Mouse (Mus musculus) heart, embryonic 11.5 days (tissue): ENCODE results near the gene Gm7982. TPM values are rescaled to one million over a fixed set of nuclear protein-coding genes. Genes with fewer than 3 reads are reported as not detected.
"Not testable (repeated sequence)": the region's sequence is repeated elsewhere in the genome, so short reads cannot be mapped to it uniquely, and the experiment has no call there.

Experiments used
- ATAC-seq: fragments of 200-750 bp; cut with Nextera tagmentation; replicated peaks from 2 replicates; pipeline ENCODE4 v1.8.0; 2017; ENCODE audit warnings: moderate library complexity; ENCODE audit not compliant: insufficient number of reproducible peaks, low FRiP score, low TSS enrichment
- H3K27ac ChIP-seq: fragments of 300-500 bp; sonication (generic); 2 replicates; pipeline ENCODE4 v1.5.1; 2014; ENCODE audit warnings: mild to moderate bottlenecking, low read depth, low read length
- H3K27me3 ChIP-seq: fragments of 300-500 bp; sonication (generic); 2 replicates; pipeline ENCODE4 v1.6.1; 2014; ENCODE audit warnings: mild to moderate bottlenecking, low read length, mixed read lengths; ENCODE audit not compliant: control insufficient read depth, insufficient read depth
- H3K36me3 ChIP-seq: fragments of 300-500 bp; sonication (generic); 2 replicates; pipeline ENCODE4 v1.6.1; 2014; ENCODE audit warnings: mild to moderate bottlenecking, low read length, moderate library complexity, mixed read lengths; ENCODE audit not compliant: control insufficient read depth, insufficient read depth
- H3K4me1 ChIP-seq: fragments of 300-500 bp; sonication (generic); 2 replicates; pipeline ENCODE4 v1.6.1; 2014; ENCODE audit warnings: low read length; ENCODE audit not compliant: control insufficient read depth, insufficient read depth
- H3K4me2 ChIP-seq: fragments of 300-500 bp; sonication (generic); 2 replicates; pipeline ENCODE4 v1.6.1; 2014; ENCODE audit warnings: mild to moderate bottlenecking, moderate library complexity
- H3K4me3 ChIP-seq: fragments of 300-500 bp; sonication (generic); 2 replicates; pipeline ENCODE4 v1.5.1; 2014; ENCODE audit warnings: low read depth, low read length
- H3K9ac ChIP-seq: fragments of 300-500 bp; sonication (generic); 2 replicates; pipeline ENCODE4 v1.6.1; 2014; ENCODE audit warnings: mild to moderate bottlenecking, low read depth, low read length, moderate library complexity
- H3K9me3 ChIP-seq: fragments of 300-500 bp; sonication (generic); replicated peaks from 2 replicates; pipeline ENCODE4 v1.6.1; 2016; ENCODE audit warnings: low read length; ENCODE audit not compliant: control insufficient read depth
- WGBS: fragments of 180-500 bp; shearing (Covaris S2); extraction: QIAGEN DNeasy Blood & Tissue Kit; methylation state at CpG from one replicate; pipeline ENCODE4 v1.1.7; 2014; ENCODE audit not compliant: insufficient replicate concordance; 5-methylcytosine and 5-hydroxymethylcytosine counted together
- polyA plus RNA-seq: library from polyadenylated mRNA; unstranded; fragments of >200 nt; fragmentation: Nextera tagmentation; extraction: Ambion mirVana; gene quantifications from 2 replicates; pipeline ENCODE4 v1.2.1, GENCODE M21; 2014

The Gm7982 gene
- not detected in 2 replicates for polyA plus RNA-seq

GRCm38 (mm10) chr5:95741714-95742113 is at the start of gene Gm7982:
Gene Gm7982 (plus strand): TSS chr5:95742014.
- ATAC-seq, H3K27ac ChIP-seq: not testable (repeated sequence)
- no CpG with 5 or more reads among the region's 3 CpGs for WGBS

GRCm38 (mm10) chr5:95736073-95736472 is 5.7 kb upstream of the Gm7982 start, which contains the start of gene Gm7978:
Gene Gm7978 (minus strand): TSS chr5:95736173.
- H3K4me3 ChIP-seq, H3K4me1 ChIP-seq, H3K27ac ChIP-seq, ATAC-seq, H3K9ac ChIP-seq, H3K36me3 ChIP-seq, H3K4me2 ChIP-seq, H3K27me3 ChIP-seq, H3K9me3 ChIP-seq: not testable (repeated sequence)
- no CpG with 5 or more reads among the region's 1 CpGs for WGBS

More at GRCm38 (mm10) chr5:95741714-95742113, at the start of gene Gm7982:
- H3K9ac ChIP-seq, H3K4me3 ChIP-seq, H3K4me2 ChIP-seq, H3K27me3 ChIP-seq, H3K4me1 ChIP-seq, H3K36me3 ChIP-seq, H3K9me3 ChIP-seq: not testable (repeated sequence)

- not testable (repeated sequence) for H3K4me2 ChIP-seq, H3K4me3 ChIP-seq, H3K36me3 ChIP-seq, H3K27me3 ChIP-seq, H3K9ac ChIP-seq, H3K27ac ChIP-seq, H3K4me1 ChIP-seq, ATAC-seq, H3K9me3 ChIP-seq
- WGBS: no CpG with 5 or more reads among the region's 2 CpGs
Measured at GRCm38 (mm10) chr5:95775690-95776089, 33.9 kb downstream of the Gm7982 start, which contains the start of gene E330014E10Rik. Gene E330014E10Rik (plus strand): TSS chr5:95775990.

Other genes with a start within 250 kb of the Gm7982 start
- not detected in 2 replicates for gene Gm3286, start 231.3 kb upstream of the Gm7982 start, polyA plus RNA-seq
- gene Gm7971, start 147.1 kb upstream of the Gm7982 start, polyA plus RNA-seq: not detected in 2 replicates
- gene Gm7978, start 5.8 kb upstream of the Gm7982 start, polyA plus RNA-seq: not detected in 2 replicates
- not detected in 2 replicates for gene E330014E10Rik, start 34.0 kb downstream of the Gm7982 start, polyA plus RNA-seq
- 0.86 and 1.2 TPM in 2 replicates for gene Cxcl13, start 214.9 kb downstream of the Gm7982 start, polyA plus RNA-seq